Mouse (Mus musculus): ENCODE measurements at regions not wholly inside any gene's neighbourhood (a gene's known extent, or its start where the extent isn't known, plus 50 kb on each side); places are given as distances from the start of the nearest gene placed in this dataset.
"Not testable (repeated sequence)": the region's sequence is repeated elsewhere in the genome, so short reads cannot be mapped to it uniquely, and the experiment has no call there.

DNA sequence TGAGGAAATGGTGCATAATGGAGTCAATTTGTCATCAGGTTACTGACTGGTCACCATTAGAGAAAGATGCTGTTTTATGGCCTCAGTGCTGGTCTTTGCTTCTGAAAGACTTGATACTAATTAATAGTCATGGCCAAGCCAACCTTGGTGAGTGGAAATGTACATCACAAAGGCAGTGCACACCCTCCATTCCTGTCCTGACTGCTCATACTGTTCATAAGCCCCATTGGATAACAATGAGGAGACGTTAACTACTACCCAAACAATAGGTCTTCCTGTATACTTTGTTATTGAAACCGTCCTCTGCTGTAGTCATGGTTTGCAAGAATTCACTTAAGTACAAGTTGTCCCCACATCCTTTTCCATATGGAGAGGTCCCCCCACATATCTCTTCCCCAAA is 605.8 kb upstream of the Slc35b3 start:
- no peak for DNase-seq (ENCODE audit: low spot score in 2 of 2)

DNA sequence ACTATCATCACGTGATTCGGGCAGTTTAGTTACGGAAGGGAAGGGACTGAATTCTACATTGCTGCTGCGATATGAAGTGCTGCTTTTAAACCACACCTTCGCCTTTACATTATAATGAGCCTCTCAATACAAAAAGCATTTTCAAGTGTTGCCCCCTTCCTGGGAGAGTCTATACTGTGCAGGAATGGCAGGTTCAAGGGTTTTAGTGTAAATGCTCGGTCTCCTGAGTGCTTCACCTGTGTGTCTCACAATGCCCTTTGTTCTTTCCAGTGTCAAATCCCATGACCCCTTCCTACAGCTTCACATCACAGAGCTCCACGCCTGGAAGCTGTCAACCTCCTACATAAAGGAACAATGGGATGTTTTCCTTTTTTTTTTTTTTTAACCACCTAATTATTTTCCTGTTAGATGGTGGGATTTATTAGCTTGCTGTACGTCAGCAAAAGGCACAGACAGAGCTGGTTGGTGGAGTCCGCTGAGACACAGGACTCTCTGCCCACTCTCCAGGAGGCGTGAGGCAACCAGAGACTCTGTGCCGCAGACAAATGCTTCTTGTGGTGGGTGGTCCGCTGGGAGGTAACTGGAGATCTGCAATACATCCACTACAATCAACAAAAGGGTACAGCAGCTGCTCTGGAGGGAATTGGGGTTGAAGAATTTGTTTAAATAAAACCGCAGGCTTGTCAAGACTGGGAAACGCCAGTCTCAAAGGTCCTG is 577.2 kb upstream of the Slc35b3 start:
- DNase-seq (ENCODE audit: low spot score in 2 of 2), result no peak

DNA sequence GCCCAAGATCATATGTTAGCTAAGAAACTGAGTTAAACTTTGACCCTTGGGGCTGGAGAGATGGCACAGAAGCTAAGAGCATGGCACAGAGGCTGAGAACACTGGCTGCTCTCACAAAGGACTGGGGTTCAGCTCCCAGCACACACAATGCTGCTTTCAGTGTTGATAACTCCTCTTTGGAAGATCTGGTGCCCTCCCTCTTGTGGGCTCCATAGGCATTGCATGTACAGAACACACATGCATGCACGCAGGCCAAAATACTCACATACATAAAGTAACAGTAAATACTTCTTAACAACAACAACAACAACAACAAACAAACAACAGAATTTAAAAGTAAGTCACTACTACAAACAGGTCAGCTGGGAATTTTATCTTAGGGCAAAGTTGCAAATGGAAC is 565.8 kb upstream of the Slc35b3 start:
- DNase-seq (ENCODE audit: low spot score in 2 of 2), result no peak

DNA sequence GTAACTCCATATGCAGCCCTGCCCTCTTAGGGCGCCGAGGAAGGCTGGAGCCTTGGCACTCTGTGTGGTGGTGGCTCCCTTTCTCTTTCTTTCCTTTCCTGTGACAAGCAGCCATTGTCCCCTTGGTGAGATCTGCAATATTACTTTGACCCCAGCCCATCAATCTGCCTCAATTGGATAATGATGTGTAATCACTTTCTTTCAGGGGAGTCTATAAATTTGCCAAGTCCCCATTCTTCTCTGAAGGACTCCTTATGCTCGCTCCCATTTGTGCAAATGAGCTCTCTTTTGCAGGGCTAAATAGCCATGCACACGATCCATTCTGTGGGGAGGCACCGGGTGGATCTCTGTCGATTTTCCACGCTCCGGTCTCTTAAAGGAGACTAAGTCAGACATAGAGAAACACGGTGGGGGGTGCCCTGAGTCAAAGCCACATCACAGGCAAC is 563.2 kb upstream of the Slc35b3 start:
- no peak for DNase-seq (ENCODE audit: low spot score in 2 of 2)

DNA sequence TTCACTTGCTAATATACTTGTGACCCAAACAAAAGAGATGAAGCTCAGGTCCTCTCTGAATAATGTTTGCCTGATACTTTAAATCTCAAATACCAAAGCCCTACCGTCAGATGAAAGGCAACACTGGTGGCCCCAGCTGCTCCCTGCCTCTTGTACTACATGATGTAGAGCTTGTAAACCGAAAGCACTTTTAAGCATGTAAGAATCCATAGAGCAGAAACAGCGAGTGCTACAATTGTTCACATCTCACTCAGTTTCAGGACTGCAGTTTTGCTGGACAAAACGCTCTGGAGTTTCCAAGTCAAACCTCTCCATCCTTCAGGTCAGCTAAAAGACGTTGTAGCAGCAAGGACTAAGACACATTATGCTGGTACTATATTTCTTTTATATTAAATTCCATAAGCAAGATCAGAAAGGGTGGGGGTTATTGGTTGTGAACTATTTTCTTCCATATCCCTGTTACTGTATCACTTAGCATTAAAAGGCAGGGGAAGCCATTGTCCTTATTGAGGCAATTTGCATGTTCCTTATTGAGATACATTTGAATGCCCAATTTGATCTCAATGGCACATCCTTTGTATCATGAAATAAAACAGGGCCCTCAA is 562.7 kb upstream of the Slc35b3 start:
- DNase-seq (ENCODE audit: low spot score in 2 of 2), result no peak

DNA sequence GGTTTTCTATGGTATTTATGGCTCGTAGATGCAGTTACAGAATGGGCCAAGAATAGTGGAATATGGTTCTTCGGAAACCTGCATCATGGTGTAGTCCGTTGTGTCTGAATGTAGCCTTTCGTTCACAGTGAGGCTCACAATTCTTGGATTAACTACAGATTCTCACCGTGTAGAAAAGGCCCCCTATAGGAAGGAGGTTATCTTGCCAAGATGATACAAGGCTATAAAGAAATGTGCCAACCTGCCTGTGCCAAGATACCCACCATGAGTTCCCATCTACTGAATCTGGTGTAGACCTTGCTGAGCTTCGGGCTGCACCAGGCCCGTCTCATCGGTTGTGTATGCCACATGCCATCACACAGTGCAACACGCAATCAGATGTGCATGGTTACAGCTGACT is 560.2 kb upstream of the Slc35b3 start:
- DNase-seq (ENCODE audit: low spot score in 2 of 2), result no peak

DNA sequence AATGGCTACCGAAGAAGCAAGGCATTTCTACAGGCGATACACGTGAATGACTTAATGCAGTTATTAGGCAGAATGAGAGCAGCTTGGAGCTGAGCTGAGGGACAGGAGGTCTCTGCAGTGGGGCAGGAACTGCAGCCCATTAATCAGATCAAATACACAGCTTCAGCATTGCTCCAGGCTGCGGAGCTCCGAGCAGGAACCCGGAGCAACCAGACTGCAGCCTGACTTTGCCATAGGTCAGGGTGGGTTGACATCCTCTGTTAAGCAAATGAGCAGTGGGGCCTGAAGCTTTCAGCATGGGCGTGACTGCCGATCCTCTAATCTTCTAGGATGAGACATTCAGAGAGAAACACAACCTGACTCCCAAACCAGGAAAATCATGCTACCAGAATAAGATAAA is 555.4 kb upstream of the Slc35b3 start:
- DNase-seq (ENCODE audit: low spot score in 2 of 2), result no peak

DNA sequence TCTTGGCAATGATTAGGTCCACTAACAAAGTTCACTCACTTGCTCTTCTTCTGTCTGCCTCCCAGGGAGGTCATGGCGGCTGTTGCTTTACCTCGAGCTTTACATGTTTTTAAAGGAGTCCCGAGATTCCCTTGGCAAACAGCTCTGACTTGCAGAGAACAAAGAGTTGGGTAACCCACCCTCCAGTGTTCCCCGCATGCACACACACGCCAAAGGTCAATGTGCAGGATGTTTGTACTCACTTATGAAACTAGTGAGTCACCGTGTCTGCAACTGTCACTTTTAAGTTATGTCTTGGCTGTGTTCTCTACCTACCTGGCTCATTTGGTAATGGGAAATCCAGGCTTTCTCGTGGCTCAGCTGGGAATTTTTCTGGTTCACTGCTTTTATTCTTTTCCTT is 529.1 kb upstream of the Slc35b3 start:
- no peak for DNase-seq (ENCODE audit: low spot score in 2 of 2)

DNA sequence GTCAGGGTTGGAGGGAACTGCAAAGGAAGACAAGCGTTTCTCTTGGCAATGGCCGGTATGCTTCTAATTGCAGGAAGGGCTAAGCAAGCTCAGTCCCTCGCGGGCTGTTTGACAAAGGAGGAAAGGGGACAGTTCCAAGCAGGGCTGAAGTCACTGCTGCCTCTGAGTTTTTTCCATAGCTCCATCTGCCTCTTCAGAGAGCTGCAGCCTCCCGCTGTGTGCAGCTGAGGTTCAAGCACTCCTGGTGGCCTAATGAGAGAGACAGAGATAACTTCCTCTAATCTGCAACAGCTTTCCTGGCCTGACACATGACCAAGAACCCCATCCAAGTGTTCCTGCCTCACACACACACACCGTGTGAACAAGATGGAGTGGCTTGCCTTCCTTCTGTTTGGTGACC is 511.9 kb upstream of the Slc35b3 start:
- no peak for DNase-seq (ENCODE audit: low spot score in 2 of 2)

DNA sequence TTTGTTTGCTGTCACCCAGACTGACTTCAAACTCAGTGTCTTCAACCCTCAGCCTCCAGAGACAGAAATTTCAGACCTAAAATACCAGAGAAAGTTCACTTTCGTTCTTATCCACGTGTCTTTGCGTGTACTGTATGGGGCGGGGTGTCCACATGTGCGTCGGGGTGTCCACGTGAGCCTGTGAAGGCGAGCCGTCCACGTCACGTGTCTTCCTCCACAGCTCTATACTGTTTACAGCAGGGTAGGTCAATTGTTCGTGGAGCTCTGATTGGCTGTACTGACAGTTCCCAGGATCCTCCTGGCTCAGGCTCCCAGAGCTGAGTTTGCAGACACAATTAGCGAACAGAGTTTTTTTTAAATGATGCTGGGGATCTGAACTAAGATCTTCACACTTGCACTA is 481.1 kb upstream of the Slc35b3 start:
- DNase-seq (ENCODE audit: low spot score in 2 of 2), result no peak

DNA sequence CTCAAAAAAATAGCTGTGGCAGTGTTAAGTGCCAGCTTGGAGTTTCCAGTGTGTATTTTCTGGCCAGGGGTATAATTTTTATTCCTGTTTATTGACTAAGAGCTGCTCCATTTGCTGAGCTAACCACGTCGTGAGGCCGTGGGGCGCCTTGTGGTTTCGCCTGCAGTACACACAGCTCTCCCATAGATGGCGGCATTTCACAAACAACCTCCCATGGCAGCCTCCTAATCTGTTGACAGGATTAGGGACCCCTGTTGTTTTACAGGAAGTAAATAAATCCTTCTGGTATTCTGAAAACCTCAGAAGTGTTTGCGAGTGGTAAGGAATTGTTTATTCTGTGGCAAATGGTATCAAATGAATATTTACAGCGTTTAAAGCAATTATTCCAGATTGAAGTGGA is 480.2 kb upstream of the Slc35b3 start:
- peak; percentile 35 to 49 for DNase-seq (ENCODE audit: low spot score in 2 of 2)

DNA sequence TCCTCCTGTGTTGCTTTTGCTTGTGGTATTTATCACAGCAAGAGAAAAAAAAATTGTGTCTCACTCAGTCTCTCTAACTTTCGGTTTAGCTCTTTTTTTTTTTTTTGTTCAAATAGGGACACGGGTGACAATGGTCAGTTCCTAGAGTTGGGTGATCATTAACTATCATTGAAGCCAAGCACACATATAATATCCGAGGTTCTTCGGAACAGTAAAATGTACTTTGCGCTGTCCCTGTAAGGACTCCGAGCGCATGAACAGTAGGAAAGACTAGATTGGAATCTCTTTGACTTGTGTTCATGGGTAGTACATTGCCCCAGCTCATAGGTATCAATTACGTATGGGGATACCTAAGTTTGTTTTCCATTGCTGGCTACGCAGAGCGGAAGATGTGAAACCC is 479.7 kb upstream of the Slc35b3 start:
- no peak for DNase-seq (ENCODE audit: low spot score in 2 of 2)

DNA sequence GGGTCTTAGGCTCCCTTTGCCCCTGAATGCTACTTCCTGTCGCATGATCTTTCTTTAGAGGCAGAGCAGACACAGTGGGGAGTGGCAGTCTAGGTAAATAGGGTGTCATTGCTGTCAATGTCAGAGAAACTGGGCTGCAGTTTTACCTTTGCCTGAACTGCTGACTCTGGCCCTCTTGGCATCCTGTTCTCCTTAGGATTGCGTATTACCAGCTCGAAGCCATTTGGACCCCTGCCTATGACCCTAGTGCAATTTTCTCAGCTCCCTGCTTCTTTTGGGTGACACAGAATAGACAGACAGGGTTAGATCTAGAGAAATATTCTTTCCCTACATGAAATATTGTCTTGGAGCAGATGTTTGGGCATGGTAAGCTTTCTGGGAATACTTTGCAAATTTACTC is 467.3 kb upstream of the Slc35b3 start:
- no peak for DNase-seq (ENCODE audit: low spot score in 2 of 2)

DNA sequence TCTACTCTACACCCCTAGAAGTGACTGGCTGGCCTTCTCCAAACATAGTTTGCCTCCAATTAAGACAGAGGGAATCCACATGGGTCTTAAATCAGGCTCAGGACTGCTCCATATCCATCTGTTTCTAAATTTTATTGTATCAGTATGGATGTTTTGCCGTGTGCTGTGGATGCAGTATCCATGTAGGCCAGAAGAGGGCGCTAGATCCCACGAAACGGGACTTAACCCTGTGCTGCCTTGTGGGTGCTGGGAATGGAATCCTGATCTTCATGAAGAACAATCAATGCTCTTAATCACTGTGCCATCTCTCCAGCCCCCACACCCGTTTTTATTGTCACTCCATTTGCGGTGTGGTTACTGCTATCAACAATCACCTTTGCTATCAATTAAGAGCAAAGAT is 465.3 kb upstream of the Slc35b3 start:
- DNase-seq (ENCODE audit: low spot score in 2 of 2), result no peak

DNA sequence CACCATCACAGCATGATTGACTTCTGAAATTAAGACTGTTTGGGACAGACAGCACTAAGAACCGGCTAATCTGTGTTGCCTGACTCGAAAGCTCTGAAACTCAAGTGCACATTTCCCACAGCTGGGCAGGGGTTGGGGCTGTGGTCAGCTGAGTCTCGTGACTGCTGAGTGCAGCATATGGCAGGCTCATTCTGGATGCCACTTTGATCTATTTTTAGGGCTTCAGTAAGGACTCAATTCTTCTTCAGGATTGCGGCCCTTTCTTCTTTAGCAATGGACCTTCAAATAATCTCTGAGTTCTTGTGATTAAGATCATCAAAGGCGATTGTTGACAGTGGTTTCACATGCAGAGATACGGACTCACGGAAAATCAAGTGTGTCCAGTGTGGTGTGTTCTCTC is 457.5 kb upstream of the Slc35b3 start:
- DNase-seq (ENCODE audit: low spot score in 2 of 2), result no peak

DNA sequence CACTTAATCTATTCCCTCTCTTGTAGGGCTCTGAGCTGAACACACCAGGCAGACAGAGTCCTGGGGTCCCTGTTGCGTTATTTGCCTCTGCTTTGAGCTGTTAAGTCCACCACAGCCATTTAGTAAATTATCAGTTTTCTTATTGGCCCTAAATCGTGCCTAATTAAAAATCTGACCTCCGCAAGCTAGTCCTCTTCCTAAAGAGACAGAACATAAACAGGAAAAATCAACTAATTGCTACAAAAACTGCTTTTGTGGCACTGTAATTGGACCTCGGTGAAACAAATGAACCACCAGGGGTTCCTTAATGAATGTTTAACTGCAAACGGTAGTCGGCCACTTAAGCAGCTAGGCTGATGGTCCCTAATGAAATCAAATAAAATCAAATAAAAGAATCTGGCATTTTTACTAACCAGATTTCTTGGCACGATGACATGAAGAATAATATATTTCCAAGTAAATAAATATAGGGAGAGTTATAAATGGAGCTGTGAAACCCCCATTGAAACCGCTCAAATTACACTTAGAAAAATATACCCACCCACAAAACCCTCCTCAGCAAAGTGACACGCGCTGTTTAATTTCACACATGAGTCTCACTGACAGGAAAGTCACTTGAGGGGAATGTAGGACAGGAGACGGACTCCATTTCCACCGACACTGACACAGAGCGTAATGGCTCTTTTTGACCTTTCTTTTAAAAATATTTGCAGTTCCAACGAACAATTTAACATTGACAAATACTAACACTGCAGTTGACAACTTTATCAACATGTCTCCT is 451.0 kb upstream of the Slc35b3 start:
- DNase-seq (ENCODE audit: low spot score in 2 of 2), result no peak

DNA sequence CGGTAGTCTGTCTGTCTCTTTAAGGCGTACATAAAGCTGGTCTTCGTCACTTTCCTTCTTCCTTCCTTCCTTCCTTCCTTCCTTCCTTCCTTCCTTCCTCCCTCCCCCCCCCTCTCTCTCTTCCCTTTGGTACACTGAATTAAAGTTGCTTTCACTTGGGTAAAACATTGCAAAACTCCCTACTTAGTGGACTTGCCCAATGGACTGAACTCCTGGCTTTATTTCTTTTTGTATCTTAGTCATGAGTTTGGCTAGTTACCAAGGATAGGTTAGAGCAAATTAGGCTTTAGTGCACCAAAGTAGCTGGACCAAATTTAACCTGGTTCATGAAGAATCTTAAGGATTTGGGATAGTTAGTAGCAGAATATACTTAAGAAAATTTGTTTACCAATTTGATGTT is 431.9 kb upstream of the Slc35b3 start:
- DNase-seq (ENCODE audit: low spot score in 2 of 2), result no peak

DNA sequence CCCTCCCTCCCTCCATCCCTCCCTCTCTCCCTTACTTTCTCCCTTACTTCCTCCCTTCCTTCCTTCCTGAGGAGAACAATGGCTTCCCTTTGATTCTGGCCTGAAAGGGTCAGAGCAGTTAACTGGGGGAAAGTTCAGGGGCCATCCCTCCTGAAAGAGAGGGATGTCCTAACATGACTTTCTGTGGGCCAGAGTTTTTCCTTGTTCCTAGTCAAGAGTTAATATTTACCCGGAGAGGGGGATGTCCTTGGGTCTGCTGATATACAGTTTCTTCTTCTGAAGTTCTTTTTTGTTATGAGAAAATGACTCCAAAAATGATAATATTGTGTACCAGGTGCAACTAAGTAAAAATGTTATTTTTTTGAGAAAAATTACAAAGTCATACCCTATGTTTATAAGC is 431.5 kb upstream of the Slc35b3 start:
- DNase-seq (ENCODE audit: low spot score in 2 of 2), result not testable (repeated sequence)

DNA sequence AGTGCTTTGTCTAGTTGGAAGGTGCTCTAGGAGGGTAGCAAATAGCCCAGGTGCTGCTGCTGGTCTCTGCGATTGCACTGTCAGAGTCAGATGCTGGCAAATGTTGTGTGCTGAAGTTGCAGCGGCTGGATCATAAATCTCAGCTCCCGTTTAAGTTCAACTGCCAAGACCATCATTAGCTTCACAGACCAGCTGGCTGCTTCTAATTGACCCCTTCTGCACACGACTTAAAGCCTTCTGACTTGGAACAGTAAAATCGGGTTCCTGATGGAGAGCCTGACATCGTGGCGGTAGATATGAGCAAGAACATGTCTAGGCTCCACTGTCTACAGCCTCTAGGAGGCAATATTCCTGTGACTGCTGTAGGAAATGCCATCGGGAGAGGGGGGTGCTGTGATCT is 416.0 kb upstream of the Slc35b3 start:
- DNase-seq (ENCODE audit: low spot score in 2 of 2), result no peak

DNA sequence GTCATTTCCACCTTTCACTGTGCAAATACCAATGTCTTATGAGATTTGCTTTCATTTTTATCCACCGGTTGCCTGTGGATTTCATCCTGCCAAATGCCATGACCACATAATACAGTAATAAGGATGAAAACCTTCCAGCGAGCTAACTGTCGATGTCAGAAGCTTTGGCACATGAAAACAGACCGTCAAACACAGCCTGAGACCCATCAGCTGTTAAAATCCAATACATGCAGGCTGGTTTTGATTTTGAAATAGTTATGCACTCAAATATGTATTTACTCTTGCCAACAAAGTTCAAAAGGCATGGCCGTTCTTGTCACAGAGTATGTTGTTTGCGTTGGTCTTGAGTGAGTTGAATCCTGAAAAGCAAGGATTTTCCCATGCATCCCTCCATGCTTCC is 415.6 kb upstream of the Slc35b3 start:
- no peak for DNase-seq (ENCODE audit: low spot score in 2 of 2)

DNA sequence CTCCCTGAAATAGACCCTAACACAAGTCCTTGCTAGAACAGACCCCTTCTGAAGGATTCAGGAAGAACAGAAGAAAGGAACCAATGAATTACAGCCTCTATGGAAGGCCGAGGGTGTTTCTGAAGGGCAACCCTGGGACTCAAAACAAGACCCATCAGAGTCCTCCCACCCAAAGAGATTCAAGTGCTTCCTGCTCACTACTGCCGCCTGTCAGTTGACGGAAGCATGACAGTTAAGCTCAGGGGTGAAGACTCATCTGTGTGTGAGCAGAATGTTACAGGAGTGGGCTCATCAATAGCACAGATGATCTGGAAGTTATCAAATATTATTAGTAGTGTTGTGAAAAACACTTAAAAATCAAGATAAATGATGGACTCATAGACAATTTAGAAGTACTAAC is 411.9 kb upstream of the Slc35b3 start:
- DNase-seq (ENCODE audit: low spot score in 2 of 2), result no peak

DNA sequence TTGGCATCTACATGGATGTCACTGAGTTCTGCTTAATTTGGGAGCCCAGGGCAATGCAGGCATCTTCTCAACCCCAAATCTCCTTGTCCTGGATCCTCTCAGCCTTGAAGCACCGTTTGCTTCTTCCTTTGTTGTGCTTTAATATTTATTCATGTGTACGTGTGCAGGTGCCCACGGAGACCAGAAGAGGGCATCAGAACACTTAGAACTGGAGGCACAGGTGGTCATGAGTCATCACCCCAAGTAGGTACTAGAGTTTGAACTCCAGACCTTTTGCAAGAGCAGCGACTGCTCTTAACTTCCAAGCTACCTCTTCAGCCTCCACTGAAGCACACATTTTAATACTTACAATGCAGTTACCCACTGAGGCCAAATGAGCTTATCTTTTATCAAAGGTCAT is 403.0 kb upstream of the Slc35b3 start:
- DNase-seq (ENCODE audit: low spot score in 2 of 2), result no peak

DNA sequence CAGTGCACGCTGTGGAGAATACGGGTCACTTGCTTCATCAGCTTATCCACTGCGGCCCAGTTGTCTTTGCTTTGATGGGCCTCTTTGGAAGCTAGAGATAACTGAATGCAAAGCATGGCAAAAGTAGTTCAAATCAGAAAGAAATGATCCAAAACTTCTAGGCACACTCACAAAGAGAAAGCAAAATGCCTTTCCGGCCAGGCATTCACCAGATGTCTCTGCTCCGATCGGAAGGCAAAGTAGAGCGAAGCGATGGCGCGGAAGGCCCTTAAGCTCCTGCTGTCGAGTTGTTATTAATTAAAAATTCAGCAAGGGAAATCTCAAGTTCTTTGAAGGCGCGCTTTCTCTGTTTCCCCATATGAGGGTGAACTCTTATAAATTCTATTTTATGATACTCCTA is 401.9 kb upstream of the Slc35b3 start:
- no peak for DNase-seq (ENCODE audit: low spot score in 2 of 2)
